In the genomic region with DNA sequence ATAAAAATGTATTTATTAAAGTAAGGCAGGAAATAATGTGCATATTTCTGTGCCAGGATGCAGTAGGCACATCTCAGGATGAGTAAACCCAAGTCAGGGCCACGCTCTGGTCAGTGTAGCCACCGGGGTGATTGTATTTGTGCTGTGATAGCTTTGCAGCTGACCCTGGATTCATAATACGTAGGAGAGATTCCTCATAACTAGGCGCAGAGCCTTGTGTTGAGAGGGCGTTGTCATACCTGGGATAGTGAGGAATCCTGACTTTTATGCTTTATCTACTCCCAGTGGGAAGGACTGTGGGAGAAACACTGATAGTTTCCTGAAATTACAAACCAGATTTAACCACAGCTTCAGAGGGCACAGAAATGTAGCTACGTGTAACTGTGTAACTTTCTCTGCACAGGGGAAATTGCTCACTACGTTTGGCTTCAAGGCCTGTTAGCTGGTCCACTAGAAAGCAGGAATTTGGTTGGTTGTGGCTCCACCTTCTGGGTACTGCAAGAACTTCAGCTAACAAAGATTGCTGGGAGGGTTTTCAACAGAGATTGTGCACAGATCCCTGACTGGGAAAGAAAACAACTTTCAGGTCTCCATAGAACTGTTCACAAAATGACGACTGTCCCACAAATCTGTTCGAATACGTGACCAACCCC, we compare ENCODE assay signal across 9 mouse cellular contexts.
DNase-seq lines count a peak whose midpoint lies in the region; ATAC-seq and TF ChIP-seq lines count a peak whose summit lies in the region.
"Had no signal": no experiment of that assay in that cellular context is flagged by ENCODE, and none has a peak within 500 bp of the region (broad histone marks: within the 10 kb centered on the region; RNA-seq: fewer than 3 reads in every experiment).

No protein-coding gene starts in this region.

- TF ChIP-seq CTCF in cortical plate, adult 2 months (IDR thresholded peaks at IDR 0.05; ENCODE audit: extremely low read depth, insufficient read depth, low read length) = peak; percentile 89

- no peak overlapping the region for H3K4me2 ChIP-seq in midbrain, embryonic 16.5 days (ENCODE audit: low read length)
- H3K4me2 ChIP-seq: embryonic facial prominence, embryonic 15.5 days had no signal

- no peak overlapping the region for H3K27ac ChIP-seq in cortical plate, adult 2 months (ENCODE audit: insufficient read depth, low read length)
- H3K27ac ChIP-seq in limb, embryonic 10.5 days = no peak overlapping the region
- H3K27ac ChIP-seq in midbrain, embryonic 16.5 days (ENCODE audit: low read length) = no peak overlapping the region
- H3K27ac ChIP-seq: embryonic facial prominence, embryonic 15.5 days had no signal

- peak; percentile 71 for DNase-seq in 3T3-L1 (ENCODE audit: low read depth, low spot score)
- peak; percentile 66 for DNase-seq in adipocyte (ENCODE audit: low spot score)
- DNase-seq in gastrocnemius, postnatal 25 days = peak; percentile 16
- peak; percentile 20 to 60 for DNase-seq in kidney, adult 8-10 months
- peak; percentile 75 for DNase-seq in limb, embryonic 10.5 days (ENCODE audit: low spot score)
- peak; percentile 3 for DNase-seq in thymus, postnatal 14 days

- no peak overlapping the region for H3K9ac ChIP-seq in midbrain, embryonic 16.5 days (ENCODE audit: low read depth, low read length)
- H3K9ac ChIP-seq: embryonic facial prominence, embryonic 15.5 days had no signal

- no peaks in the 10 kb centered on the region; the same call in 1 of the 2 replicates for H3K4me1 ChIP-seq in cortical plate, adult 2 months (ENCODE audit: control insufficient read depth, insufficient read depth, low read length)
- no peaks in the 10 kb centered on the region for H3K4me1 ChIP-seq in limb, embryonic 10.5 days
- H3K4me1 ChIP-seq in midbrain, embryonic 16.5 days (ENCODE audit: control insufficient read depth, insufficient read depth, low read length) = peaks cover 12% of the 10 kb centered on the region

- no peak overlapping the region for H3K4me3 ChIP-seq in cortical plate, adult 2 months (ENCODE audit: insufficient read depth, low read length)
- H3K4me3 ChIP-seq in limb, embryonic 10.5 days = no peak overlapping the region
- H3K4me3 ChIP-seq in midbrain, embryonic 16.5 days (ENCODE audit: low read depth, low read length) = no peak overlapping the region
- H3K4me3 ChIP-seq: embryonic facial prominence, embryonic 15.5 days had no signal

- H3K36me3 ChIP-seq in limb, embryonic 10.5 days = no peaks in the 10 kb centered on the region
- no peaks in the 10 kb centered on the region for H3K36me3 ChIP-seq in midbrain, embryonic 16.5 days (ENCODE audit: control insufficient read depth, insufficient read depth, low read length)
- H3K36me3 ChIP-seq: embryonic facial prominence, embryonic 15.5 days had no signal

- peak; percentile 84 for ATAC-seq in midbrain, embryonic 16.5 days

- WGBS in limb, embryonic 10.5 days = 57% methylated on average over 10 of the region's 10 CpGs
- WGBS in midbrain, embryonic 16.5 days = 48% methylated on average over 10 of the region's 10 CpGs

- H3K9me3 ChIP-seq in limb, embryonic 10.5 days (replicated peaks) = no peaks in the 10 kb centered on the region
- no peaks in the 10 kb centered on the region for H3K9me3 ChIP-seq in midbrain, embryonic 16.5 days (replicated peaks; ENCODE audit: control insufficient read depth, low read length, poor library complexity, severe bottlenecking)
- H3K9me3 ChIP-seq: embryonic facial prominence, embryonic 15.5 days had no signal

- no peaks in the 10 kb centered on the region for H3K27me3 ChIP-seq in limb, embryonic 10.5 days (ENCODE audit: low read depth, poor library complexity, severe bottlenecking)
- no peaks in the 10 kb centered on the region for H3K27me3 ChIP-seq in midbrain, embryonic 16.5 days (ENCODE audit: control insufficient read depth, insufficient read depth, low read depth, low read length)
- H3K27me3 ChIP-seq: embryonic facial prominence, embryonic 15.5 days had no signal

- no peak for TF ChIP-seq POLR2A in cortical plate, adult 2 months (IDR thresholded peaks at IDR 0.05; ENCODE audit: extremely low read depth, insufficient read depth, low read length)

Comparison
In these comparisons a context has a peak if more than half of its experiments do, and no peak if none do; other contexts are left out.
1. DNase-seq: peak in every context shown above with its lines; median percentile 75 in limb, embryonic 10.5 days; 71 in 3T3-L1; 66 in adipocyte; 40 in kidney, adult 8-10 months; 16 in gastrocnemius, postnatal 25 days; 3 in thymus, postnatal 14 days.